Mouse (Mus musculus) intestine, postnatal 0 days (tissue): Measurements from ENCODE around the gene Eri2. TPM values are rescaled to one million over a fixed set of nuclear protein-coding genes. Genes with fewer than 3 reads are reported as not detected.
A peak's percentile ranks its signal among the peaks of the same experiment; 100 is the strongest.

ENCODE experiments used
- ATAC-seq: fragments of 200-750 bp; cut with Nextera tagmentation; 2 replicates; pipeline ENCODE4 v1.8.0; 2017; ENCODE audit warnings: mild to moderate bottlenecking, moderate TSS enrichment, moderate library complexity
- H3K27ac ChIP-seq: fragments of 300-500 bp; sonication (generic); 2 replicates; pipeline ENCODE4 v1.5.1; 2014; ENCODE audit warnings: mild to moderate bottlenecking, low read depth, low read length, moderate library complexity
- H3K27me3 ChIP-seq: fragments of 300-500 bp; sonication (generic); replicated peaks from 2 replicates; pipeline ENCODE4 v1.6.1; 2014; ENCODE audit warnings: low read length, mixed read lengths; ENCODE audit not compliant: control insufficient read depth, insufficient read depth
- H3K36me3 ChIP-seq: fragments of 300-500 bp; sonication (generic); 2 replicates; pipeline ENCODE4 v1.6.1; 2014; ENCODE audit warnings: mild to moderate bottlenecking, moderate library complexity; ENCODE audit not compliant: control insufficient read depth, insufficient read depth
- H3K4me1 ChIP-seq: fragments of 300-500 bp; sonication (generic); replicated peaks from 2 replicates; pipeline ENCODE4 v1.6.1; 2014; ENCODE audit warnings: antibody characterized with exemption, low read length, mixed read lengths; ENCODE audit not compliant: control insufficient read depth, insufficient read depth
- H3K4me2 ChIP-seq: fragments of 300-500 bp; sonication (generic); replicated peaks from 2 replicates; pipeline ENCODE4 v1.6.1; 2014; ENCODE audit warnings: low read depth, mild to moderate bottlenecking, moderate library complexity
- H3K4me3 ChIP-seq: fragments of 300-500 bp; sonication (generic); 2 replicates; pipeline ENCODE4 v1.5.1; 2014; ENCODE audit warnings: low read depth, low read length
- H3K9ac ChIP-seq: fragments of 300-500 bp; sonication (generic); 2 replicates; pipeline ENCODE4 v1.6.1; 2014; ENCODE audit warnings: mild to moderate bottlenecking, low read depth, low read length
- H3K9me3 ChIP-seq: fragments of 300-500 bp; sonication (generic); 2 replicates; pipeline ENCODE4 v1.6.1; 2016; ENCODE audit warnings: mixed run types; ENCODE audit not compliant: control insufficient read depth
- CTCF ChIP-seq: sonication (generic); IDR thresholded peaks from 2 replicates; pipeline ENCODE4 v1.5.1; 2016; ENCODE audit warnings: low read depth, mild to moderate bottlenecking, control low read depth, antibody characterized with exemption, moderate library complexity
- WGBS: fragments of 180-500 bp; shearing (Covaris S2); extraction: QIAGEN DNeasy Blood & Tissue Kit; methylation state at CpG from one replicate; pipeline ENCODE4 v1.1.7; 2014; 5-methylcytosine and 5-hydroxymethylcytosine counted together
- polyA plus RNA-seq: library from polyadenylated mRNA; unstranded; fragments of >200 nt; fragmentation: Nextera tagmentation; extraction: Ambion mirVana; gene quantifications from 2 replicates; pipeline ENCODE4 v1.2.1, GENCODE M21; 2015

Eri2 gene
- 4.2 and 5.0 TPM in 2 replicates for polyA plus RNA-seq

- Histone ChIP-seq H3K9me3 (no peaks in the 10 kb centered on the region), H3K27ac (peak within 1 kb of the TSS; percentile 30; the same call in 1 of the 2 replicates), H3K4me2 (peak within 1 kb of the TSS; percentile 74), H3K9ac (peak within 1 kb of the TSS; percentile 70), H3K27me3 (no peaks in the 10 kb centered on the region), H3K4me3 (peak within 1 kb of the TSS; percentile 75), H3K36me3 (0 out of 2 replicates have a peak, but pooled peaks cover 8% of the 10 kb centered on the region), H3K4me1 (no peaks in the 10 kb centered on the region; the same call in 1 of the 2 replicates)
- TF ChIP-seq CTCF: no peak
- under 1% methylated on average over 53 of the region's 53 CpGs for WGBS
- peak; percentile 98 for ATAC-seq
Measured at GRCm38 (mm10) chr7:119793586-119794250, at the start of gene Eri2, which contains the start of gene Rexo5. Eri2 (minus strand) TSS chr7:119794058. Rexo5 (plus strand) TSS chr7:119794006.

GRCm38 (mm10) chr7:119841820-119842449 is 48.1 kb upstream of the Eri2 start:
- Histone ChIP-seq H3K4me1 (no peaks in the 10 kb centered on the region), H3K9ac (no peak overlapping the region), H3K27me3 (no peaks in the 10 kb centered on the region), H3K27ac (no peak overlapping the region), H3K4me2 (no peak overlapping the region), H3K36me3 (0 out of 2 replicates have a peak, but pooled peaks cover 3% of the 10 kb centered on the region), H3K4me3 (no peak overlapping the region), H3K9me3 (no peaks in the 10 kb centered on the region)
- 95% methylated on average over 4 of the region's 4 CpGs for WGBS
- no peak for TF ChIP-seq CTCF
- ATAC-seq: no peak

- H3K36me3 ChIP-seq: 0 out of 2 replicates have a peak, but pooled peaks cover 12% of the 10 kb centered on the region
Measured at GRCm38 (mm10) chr7:119835996-119836777, 42.3 kb upstream of the Eri2 start.

GRCm38 (mm10) chr7:119835371-119835770 is 41.5 kb upstream of the Eri2 start:
- WGBS: 100% methylated on average over 1 of the region's 1 CpGs
- no peak for ATAC-seq
- TF ChIP-seq CTCF: no peak
- Histone ChIP-seq H3K4me2 (no peak overlapping the region), H3K27me3 (no peaks in the 10 kb centered on the region), H3K36me3 (0 out of 2 replicates have a peak, but pooled peaks cover 12% of the 10 kb centered on the region), H3K27ac (no peak overlapping the region), H3K4me1 (no peaks in the 10 kb centered on the region), H3K9ac (no peak overlapping the region), H3K4me3 (no peak overlapping the region), H3K9me3 (no peaks in the 10 kb centered on the region)

More at GRCm38 (mm10) chr7:119835996-119836777, 42.3 kb upstream of the Eri2 start:
- TF ChIP-seq CTCF: no peak
- no peak overlapping the region for H3K4me2 ChIP-seq
- WGBS: 90% methylated on average over 4 of the region's 4 CpGs
- no peak overlapping the region for H3K4me3 ChIP-seq
- no peaks in the 10 kb centered on the region for H3K9me3 ChIP-seq
- no peak overlapping the region for H3K9ac ChIP-seq
- no peaks in the 10 kb centered on the region for H3K4me1 ChIP-seq
- no peak overlapping the region for H3K27ac ChIP-seq
- no peaks in the 10 kb centered on the region for H3K27me3 ChIP-seq
- no peak for ATAC-seq

GRCm38 (mm10) chr7:119808723-119809122 is 14.9 kb upstream of the Eri2 start:
- Histone ChIP-seq H3K9me3 (no peaks in the 10 kb centered on the region), H3K36me3 (no peaks in the 10 kb centered on the region; the same call in 1 of the 2 replicates), H3K4me1 (no peaks in the 10 kb centered on the region), H3K9ac (no peak overlapping the region), H3K4me2 (no peak overlapping the region), H3K27ac (no peak overlapping the region), H3K4me3 (no peak overlapping the region), H3K27me3 (no peaks in the 10 kb centered on the region)
- ATAC-seq: no peak
- 94% methylated on average over 3 of the region's 3 CpGs for WGBS
- no peak for TF ChIP-seq CTCF

- ATAC-seq: no peak
- Histone ChIP-seq H3K27me3 (no peaks in the 10 kb centered on the region), H3K36me3 (no peaks in the 10 kb centered on the region; the same call in 1 of the 2 replicates), H3K4me1 (no peaks in the 10 kb centered on the region), H3K9me3 (no peaks in the 10 kb centered on the region), H3K9ac (no peak overlapping the region), H3K4me3 (no peak overlapping the region), H3K4me2 (no peak overlapping the region), H3K27ac (no peak overlapping the region)
- no peak for TF ChIP-seq CTCF
- 85% methylated on average over 5 of the region's 5 CpGs for WGBS
Measured at GRCm38 (mm10) chr7:119807396-119807795, 13.5 kb upstream of the Eri2 start.
